Mouse (Mus musculus) megakaryocyte-erythroid progenitor cell, adult 5-6 weeks (primary cell): ENCODE measurements around the gene A930004D18Rik. TPM values are rescaled to one million over a fixed set of nuclear protein-coding genes. Genes with fewer than 3 reads are reported as not detected.

Experiments
- total RNA-seq, 2 experiments: library from RNA; stranded (forward) in 1 of 2; stranded (reverse) in 1 of 2; fragments of 200-1000, 215-1000 nt in 1 of 2; fragments of >200 nt in 1 of 2; fragmentation: Nextera tagmentation in 1 of 2; gene quantifications; 2 replicates each; pipeline ENCODE4 v1.2.3; 2014 to 2017

A930004D18Rik gene
- total RNA-seq, 2 experiments from 2014 or later, result not detected

Other genes with a start within 250 kb of the A930004D18Rik start
- gene H2al2a, start 40.8 kb downstream of the A930004D18Rik start, total RNA-seq (2014; fragmentation: Nextera tagmentation), result not detected in 2 replicates
- not detected in 2 replicates for gene H2al2a, start 40.8 kb downstream of the A930004D18Rik start, total RNA-seq (2017)
- not detected in 2 replicates for gene Skida1, start 11.3 kb upstream of the A930004D18Rik start, total RNA-seq (2014; fragmentation: Nextera tagmentation)
- gene Skida1, start 11.3 kb upstream of the A930004D18Rik start, total RNA-seq (2017), result not detected in 2 replicates
- gene Mllt10, start 17.5 kb upstream of the A930004D18Rik start, total RNA-seq (2014; fragmentation: Nextera tagmentation), result 124 and 133 TPM in 2 replicates
- gene Mllt10, start 17.5 kb upstream of the A930004D18Rik start, total RNA-seq (2017), result 71.4 and 79.9 TPM in 2 replicates